Mouse (Mus musculus) bone marrow macrophage, adult 2 months (primary cell): ENCODE results near the gene St6galnac5.

ENCODE experiments used
- CTCF ChIP-seq: IDR thresholded peaks from 2 replicates; pipeline ENCODE4 v1.5.1; 2012; ENCODE audit warnings: low read depth, mild to moderate bottlenecking, low read length, moderate library complexity
- POLR2A ChIP-seq: IDR thresholded peaks from 2 replicates; pipeline ENCODE4 v1.6.1; 2012; ENCODE audit warnings: mild to moderate bottlenecking, low read depth, low read length, borderline replicate concordance

DNA sequence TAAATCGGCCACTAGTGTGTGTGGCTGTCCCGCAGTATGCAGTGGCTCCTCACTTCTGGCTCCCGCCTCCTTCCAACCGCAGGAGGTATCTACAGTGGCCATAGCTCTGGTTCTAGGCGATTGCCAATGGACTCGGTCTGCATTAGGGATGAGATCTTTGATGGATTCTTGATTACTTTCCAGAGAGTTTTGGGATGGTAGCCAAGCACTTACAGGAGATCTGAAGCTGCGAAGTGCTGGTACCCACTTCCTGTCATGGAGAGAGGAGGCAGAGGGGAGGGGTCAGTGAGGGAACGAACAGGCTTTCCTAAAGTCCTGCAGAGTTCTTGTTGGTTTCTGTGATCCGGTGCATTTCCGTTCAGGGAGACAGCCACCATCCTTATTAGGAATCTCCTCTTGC lies 36.0 kb upstream of the St6galnac5 start:
- TF ChIP-seq CTCF (no peak), POLR2A (no peak)
